Mouse (Mus musculus) natural killer cell, adult 2 months (primary cell): ENCODE measurements at regions not wholly inside any gene's neighbourhood (a gene's known extent, or its start where the extent isn't known, plus 50 kb on each side); places are given as distances from the start of the nearest gene placed in this dataset.
"Not testable (repeated sequence)": the region's sequence is repeated elsewhere in the genome, so short reads cannot be mapped to it uniquely, and the experiment has no call there.

Source experiments
- DNase-seq, 2 experiments: peaks; one replicate each; pipeline ENCODE4 v3.0.0; 2022; ENCODE audit warnings: low spot score in 2 of 2

- DNase-seq = not testable (repeated sequence)
Observed at GRCm38 (mm10) chr1:14688041-14688440, 1405.1 kb downstream of the 4930444P10Rik start.

DNA sequence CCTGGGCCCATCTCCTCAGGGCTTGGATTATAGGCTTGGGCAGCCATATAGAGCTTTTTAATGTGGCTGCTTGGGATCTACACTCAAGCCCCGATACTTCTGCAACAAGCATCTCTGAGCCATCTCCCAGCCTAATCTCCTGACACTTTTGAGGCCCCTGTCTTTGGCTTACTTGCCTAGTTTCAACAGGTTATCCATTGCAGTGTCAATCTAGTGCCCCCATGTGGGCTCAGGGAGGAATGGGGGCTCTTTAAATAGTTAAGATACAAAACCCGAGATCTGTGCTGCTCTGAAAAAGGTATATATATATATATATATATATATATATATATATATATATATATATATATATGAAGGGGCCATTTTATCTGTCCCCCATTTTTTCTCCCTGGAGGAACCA is 1407.0 kb downstream of the 4930444P10Rik start:
- no peak for DNase-seq

DNA sequence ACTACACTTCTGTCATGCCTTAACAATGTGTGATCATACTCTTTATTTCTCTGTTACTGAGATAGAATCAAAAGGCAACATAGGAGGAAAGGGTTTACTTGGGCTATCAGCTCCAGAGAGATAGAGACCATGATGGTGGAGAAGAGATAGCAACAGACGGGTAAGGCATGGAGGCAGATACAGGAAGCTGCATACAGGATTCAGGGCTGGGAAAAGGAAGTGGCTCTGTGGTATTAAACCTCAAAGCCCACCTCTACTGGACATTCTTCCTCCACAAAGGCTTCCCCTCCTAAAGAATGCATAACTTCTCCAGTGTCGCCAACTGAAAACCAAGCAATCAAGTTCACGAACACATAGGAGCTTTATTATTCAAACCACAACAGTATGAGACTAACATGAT is 1412.7 kb downstream of the 4930444P10Rik start:
- no peak for DNase-seq

DNA sequence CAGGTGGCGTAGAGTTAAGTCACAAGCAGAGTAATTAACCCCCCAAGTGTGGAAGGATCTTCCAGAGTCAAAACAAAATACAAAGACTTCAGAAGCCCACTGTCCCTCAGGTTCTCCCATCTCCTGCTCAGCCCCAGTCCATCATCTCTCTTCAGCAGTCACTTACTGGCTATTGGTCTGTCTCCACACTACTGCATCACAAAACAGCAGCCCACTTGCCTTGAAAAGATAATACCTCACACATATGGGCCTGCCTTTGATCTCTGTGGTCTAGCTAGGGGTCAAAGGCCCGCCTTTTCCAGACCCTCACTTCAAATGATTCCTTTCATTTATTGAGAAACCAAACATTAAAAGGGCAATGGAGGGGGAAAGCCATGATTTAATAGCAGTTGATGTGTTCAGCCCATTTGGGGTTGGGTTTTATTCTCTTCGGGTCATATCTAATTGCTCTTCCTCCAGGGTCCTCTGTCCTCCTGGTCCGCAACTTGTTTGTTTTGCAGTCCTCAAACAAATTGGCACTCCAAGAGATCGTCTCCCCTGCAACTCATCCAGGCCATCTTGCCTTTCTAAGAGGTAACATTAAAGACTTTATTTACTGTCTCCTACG is 1420.6 kb downstream of the 4930444P10Rik start:
- no peak for DNase-seq

- no peak for DNase-seq
Observed at GRCm38 (mm10) chr1:14662706-14663312, 1430.3 kb downstream of the 4930444P10Rik start.

DNA sequence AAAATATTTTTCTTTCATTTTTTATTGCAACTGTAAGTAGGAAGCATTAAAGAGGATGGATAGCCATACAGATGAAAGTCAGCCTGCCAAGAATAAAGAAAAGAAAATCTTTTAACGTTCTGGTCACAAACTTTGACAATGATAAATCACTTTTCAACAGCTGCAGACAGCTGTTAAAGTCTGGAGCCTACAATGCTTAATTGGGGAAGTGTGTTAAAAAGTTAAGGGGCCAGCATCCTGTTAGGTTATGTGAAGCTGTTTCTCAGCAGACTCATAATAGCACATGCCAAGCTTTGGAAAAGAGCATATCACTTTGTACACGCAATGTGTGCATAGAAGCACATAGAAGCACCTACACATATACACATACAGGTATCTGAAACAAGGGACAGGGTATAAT is 1431.3 kb downstream of the 4930444P10Rik start:
- DNase-seq = no peak

DNA sequence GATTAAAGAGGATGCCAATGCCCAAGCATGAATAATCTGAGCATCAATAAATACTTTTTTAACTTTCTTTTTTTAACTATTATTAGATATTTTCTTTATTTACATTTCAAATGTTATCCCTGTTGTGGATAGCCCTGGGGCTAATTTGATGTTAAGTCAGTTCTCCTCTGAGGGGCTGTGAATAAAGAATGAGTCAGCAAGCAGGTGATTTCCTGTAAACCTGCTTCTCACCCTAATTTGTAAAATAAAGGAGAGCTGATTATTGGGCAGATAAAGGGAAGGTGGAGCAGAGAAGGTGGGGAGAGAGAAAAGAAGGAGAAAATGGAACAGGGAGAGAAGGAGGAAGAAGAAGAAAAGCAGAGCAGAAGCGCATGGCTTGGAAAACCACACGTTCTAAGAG is 1442.8 kb downstream of the 4930444P10Rik start:
- no peak for DNase-seq

DNA sequence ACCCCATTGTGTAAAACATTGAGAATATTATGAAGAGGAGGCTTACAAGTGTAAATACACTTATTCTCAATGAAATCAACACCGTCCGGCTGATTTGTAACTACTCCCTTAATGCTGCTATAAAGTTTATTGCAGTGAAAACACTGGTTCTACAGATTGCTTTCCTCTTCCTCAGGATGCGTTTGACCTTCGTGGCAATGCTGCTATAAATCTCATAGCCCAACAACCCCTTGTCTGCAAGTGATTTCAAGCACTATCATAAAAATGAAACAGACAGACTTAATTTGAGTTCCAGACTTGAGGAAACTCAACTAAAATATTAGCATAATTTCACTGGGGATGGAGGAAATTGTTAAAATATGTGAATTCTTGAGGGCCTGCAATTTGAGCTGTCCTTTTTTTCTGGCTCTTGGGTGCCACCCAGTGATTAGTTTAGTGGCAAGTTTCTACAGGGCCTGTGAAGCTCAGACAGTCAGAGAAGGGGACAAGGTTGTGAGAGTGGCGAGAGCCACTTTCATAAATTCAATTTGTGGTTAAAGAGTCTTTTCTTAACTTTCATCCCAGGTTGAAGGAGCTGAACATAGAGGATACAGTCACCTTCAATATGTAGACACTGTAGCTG is 1457.4 kb downstream of the 4930444P10Rik start:
- no peak for DNase-seq

DNA sequence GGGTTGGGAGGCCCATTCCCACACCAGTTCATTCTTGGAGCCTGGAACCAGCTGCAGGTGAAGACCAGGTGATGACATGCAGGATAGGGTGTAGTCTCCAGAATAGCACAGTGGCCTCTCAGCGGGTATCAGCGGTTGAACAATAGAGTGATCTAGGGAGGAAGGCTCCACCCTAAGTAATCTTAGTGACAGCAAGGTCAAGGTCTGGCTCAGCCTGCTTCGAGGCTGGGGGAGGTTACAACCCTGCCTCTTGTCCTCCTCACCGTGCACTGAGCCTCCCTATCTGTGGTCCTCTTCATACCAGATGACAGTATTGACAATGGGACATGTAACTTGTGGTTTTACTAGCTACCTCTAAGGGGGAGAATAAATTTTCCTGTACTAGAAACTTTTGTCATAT is 1461.1 kb downstream of the 4930444P10Rik start:
- DNase-seq = no peak

DNA sequence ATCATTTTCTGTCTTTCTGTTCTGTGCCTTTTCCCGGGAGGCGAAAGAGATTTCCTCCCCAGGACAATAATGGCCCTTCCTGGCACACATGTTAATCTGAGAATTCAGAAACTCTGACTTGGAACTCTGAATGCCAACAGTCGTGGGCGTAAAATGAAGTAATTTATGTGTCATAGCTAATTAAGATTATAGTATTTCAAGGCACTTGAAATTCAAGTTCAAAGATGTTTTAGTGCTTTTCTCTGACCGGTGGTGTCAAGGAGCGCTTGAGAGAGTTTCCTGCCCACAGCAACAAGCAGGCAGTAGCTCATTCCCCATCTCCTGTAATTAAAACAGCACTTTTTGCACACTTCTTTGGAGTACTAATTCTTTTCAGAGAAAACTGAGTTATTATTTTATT is 1465.9 kb downstream of the 4930444P10Rik start:
- no peak for DNase-seq

- DNase-seq = no peak
Observed at GRCm38 (mm10) chr1:14626685-14627084, 1466.4 kb downstream of the 4930444P10Rik start.

DNA sequence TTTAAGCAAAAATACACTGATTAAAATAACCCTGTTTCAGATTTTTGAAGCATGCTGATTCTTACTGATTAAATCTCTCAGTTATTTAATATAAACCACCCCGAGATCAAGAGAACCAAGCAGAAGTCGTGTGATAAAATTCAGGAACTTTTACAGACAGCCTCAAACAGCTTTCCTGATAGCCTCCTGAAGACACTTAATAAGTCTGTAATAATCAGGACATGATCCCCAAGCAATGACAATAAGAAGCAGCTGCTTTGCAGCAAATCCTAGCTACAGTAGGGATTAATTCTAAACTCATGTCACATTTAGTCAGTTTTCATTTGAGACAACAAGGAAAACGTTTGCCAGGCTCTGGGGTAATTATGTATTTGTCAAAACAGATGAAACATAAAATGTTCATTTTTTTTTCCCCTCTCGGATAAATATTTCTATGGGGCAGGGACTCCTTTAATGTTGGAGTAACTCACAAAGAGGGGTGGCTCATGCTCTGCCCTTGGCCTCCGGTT is 1472.1 kb downstream of the 4930444P10Rik start:
- no peak for DNase-seq

- no peak for DNase-seq
Observed at GRCm38 (mm10) chr1:14613232-14613894, 1479.8 kb downstream of the 4930444P10Rik start.

GRCm38 (mm10) chr1:14609054-14609453 is 1484.1 kb downstream of the 4930444P10Rik start:
- DNase-seq = no peak

DNA sequence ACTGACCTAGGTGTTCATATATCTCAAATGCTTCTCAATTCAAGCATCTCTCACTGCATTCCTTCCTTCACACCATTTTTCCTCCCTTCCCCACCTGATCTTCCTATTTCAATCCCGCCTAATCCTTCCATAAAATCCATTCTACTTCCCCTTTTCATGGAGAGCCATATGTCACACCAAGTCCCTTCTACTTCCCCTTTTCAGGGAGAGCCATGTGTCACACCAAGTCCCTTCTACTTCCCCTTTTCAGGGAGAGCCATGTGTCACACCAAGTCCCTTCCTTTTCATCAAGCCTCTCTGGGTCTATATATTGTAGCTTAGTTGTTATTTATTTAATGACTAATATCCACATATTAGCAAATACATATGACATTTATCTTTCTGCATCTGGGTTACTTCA is 1497.2 kb downstream of the 4930444P10Rik start:
- peak in 1 of 2 experiments; percentile 32 for DNase-seq

DNA sequence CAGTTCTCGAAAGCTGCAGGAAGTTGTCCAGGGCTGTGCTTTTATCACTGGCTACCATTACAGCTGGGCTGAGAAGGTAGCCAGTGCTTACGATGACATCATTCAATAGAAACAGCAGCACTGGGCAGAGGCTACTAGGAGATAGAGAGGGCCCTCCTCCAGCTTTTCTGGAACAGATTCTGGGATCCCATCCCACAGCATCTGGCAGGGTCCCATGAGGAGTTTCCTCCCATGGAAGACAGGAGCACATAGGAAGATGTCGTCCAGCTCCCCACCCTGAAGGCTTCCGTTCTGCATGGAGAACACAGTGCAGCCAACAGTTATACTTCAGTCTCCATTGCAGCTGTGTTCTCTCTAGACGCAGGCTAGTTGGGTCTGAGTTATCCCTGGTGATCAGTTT is 1503.2 kb downstream of the 4930444P10Rik start:
- no peak for DNase-seq

GRCm38 (mm10) chr1:14579376-14579775 is 1513.7 kb downstream of the 4930444P10Rik start:
- DNase-seq = no peak

DNA sequence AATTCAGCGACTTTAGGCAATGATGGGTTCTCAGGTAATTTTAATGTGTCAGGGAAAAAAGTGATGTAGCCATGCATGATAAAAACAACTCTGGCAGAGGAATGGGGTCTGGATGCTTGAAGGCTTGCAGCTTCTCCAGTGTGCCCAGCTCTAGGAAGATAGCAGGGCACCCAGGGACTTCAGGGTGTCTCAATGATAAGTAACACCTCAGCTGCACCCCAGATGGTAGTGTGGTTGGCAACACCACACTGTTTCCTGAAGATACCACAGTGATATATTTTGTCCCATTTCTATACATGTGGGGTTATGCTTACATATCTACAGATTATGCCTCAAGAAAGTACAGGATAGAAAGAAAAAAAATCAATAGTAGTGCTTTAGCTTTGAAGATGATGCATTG is 1516.9 kb downstream of the 4930444P10Rik start:
- no peak for DNase-seq

DNA sequence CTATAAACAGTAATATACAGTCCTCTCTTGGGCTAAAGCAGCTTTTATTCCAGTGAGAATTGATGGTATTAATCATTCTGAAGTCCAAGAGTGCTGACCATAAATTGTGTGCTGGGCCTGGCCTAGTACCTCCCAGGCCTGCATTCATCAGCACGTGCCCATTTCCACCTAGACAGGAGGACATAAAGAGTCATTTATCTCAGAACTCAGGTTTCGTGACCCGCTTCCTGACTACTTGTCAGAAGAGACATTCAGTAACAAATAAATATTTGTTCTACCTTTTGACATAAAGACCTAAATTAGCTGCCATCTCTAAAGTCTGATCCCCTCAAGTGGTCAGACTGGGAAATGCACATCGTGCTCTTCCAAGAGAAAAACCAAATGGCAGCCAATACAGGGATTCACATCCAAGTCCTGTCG is 1522.6 kb downstream of the 4930444P10Rik start:
- no peak for DNase-seq

- no peak for DNase-seq
Observed at GRCm38 (mm10) chr1:14570113-14570512, 1523.0 kb downstream of the 4930444P10Rik start.

DNA sequence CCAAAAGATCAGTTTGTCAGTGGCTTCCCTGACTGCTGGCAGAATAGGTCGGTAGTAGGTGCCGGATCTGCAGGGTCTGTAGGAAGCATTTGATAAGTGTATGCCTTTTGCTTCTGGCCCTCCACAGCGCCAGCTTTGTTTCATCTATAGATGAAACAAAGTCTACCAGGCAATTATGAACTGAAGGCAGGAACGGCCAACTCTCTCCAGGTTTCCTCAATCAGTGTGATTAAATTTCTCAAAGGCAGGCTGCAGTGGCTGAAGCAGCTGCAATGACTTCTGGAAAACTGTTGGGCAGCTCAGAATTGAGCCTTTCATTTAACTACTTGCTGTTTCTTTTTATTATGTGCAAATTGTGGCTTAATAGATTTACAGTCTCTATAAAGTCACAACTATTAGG is 1526.1 kb downstream of the 4930444P10Rik start:
- DNase-seq = no peak

GRCm38 (mm10) chr1:14566386-14566785 is 1526.7 kb downstream of the 4930444P10Rik start:
- no peak for DNase-seq
